Mouse (Mus musculus) liver, embryonic 14.5 days (tissue): Measurements from ENCODE around the gene Tcf25. TPM values are rescaled to one million over a fixed set of nuclear protein-coding genes. Genes with fewer than 3 reads are reported as not detected.

Experiments used
- ATAC-seq: fragments of 200-750 bp; cut with Nextera tagmentation; 2 replicates; pipeline ENCODE4 v1.8.0; 2017; ENCODE audit warnings: moderate number of reproducible peaks, mild to moderate bottlenecking, moderate library complexity; ENCODE audit not compliant: insufficient read depth
- DNase-seq, 3 experiments: peaks; one replicate each; pipeline ENCODE4 v3.0.0-alpha.2; 2012 to 2013; ENCODE audit warnings: low read depth in 3 of 3, low spot score in 3 of 3
- H3K27ac ChIP-seq: fragments of 300-500 bp; sonication (generic); 2 replicates; pipeline ENCODE4 v1.5.1; 2014; ENCODE audit warnings: moderate library complexity, mild to moderate bottlenecking, control low read depth, inconsistent platforms
- H3K27me3 ChIP-seq: fragments of 300-500 bp; sonication (generic); 2 replicates; pipeline ENCODE4 v1.6.1; 2014; ENCODE audit warnings: mild to moderate bottlenecking, low read length, moderate library complexity; ENCODE audit not compliant: control insufficient read depth, insufficient read depth
- H3K36me3 ChIP-seq: fragments of 300-500 bp; sonication (generic); replicated peaks from 2 replicates; pipeline ENCODE4 v1.6.1; 2014; ENCODE audit warnings: low read depth; ENCODE audit not compliant: control insufficient read depth, insufficient read depth
- H3K4me1 ChIP-seq, 2 experiments: fragments of 200-500 bp in 1 of 2; fragments of 300-500 bp in 1 of 2; sonication (generic) in 1 of 2; replicated peaks; 2 replicates each; pipeline ENCODE4 v1.6.1; 2012 to 2014; ENCODE audit warnings: antibody characterized with exemption in 1 of 2, inconsistent platforms in 1 of 2, low read length in 1 of 2; ENCODE audit not compliant: control insufficient read depth in 2 of 2, insufficient read depth in 2 of 2
- H3K4me2 ChIP-seq: fragments of 300-500 bp; sonication (generic); 2 replicates; pipeline ENCODE4 v1.6.1; 2014; ENCODE audit warnings: low read depth, mild to moderate bottlenecking, control low read depth, moderate library complexity
- H3K4me3 ChIP-seq, 2 experiments: fragments of 200-500 bp in 1 of 2; fragments of 300-500 bp in 1 of 2; sonication (generic) in 1 of 2; 2 replicates each; pipeline ENCODE4 v1.5.1; 2012 to 2014; ENCODE audit warnings: low read depth in 2 of 2, low read length in 2 of 2, mild to moderate bottlenecking in 2 of 2, control low read depth in 1 of 2, inconsistent platforms in 1 of 2, moderate library complexity in 1 of 2; ENCODE audit not compliant: insufficient read depth in 1 of 2
- H3K9ac ChIP-seq: fragments of 300-500 bp; sonication (generic); replicated peaks from 2 replicates; pipeline ENCODE4 v1.6.1; 2014; ENCODE audit warnings: mild to moderate bottlenecking, control low read depth, moderate library complexity
- H3K9me3 ChIP-seq: fragments of 300-500 bp; sonication (generic); 2 replicates; pipeline ENCODE4 v1.6.1; 2016; ENCODE audit warnings: low read length, mixed read lengths; ENCODE audit not compliant: control insufficient read depth
- CTCF ChIP-seq: IDR thresholded peaks from 2 replicates; pipeline ENCODE4 v1.5.1; 2016; ENCODE audit warnings: antibody characterized with exemption, low read depth, control low read depth
- EP300 ChIP-seq: IDR thresholded peaks from 2 replicates; pipeline ENCODE4 v1.6.1; 2016; ENCODE audit warnings: antibody characterized with exemption, low read depth
- WGBS: fragments of 180-500 bp; shearing (Covaris S2); extraction: QIAGEN DNeasy Blood & Tissue Kit; methylation state at CpG from one replicate; pipeline ENCODE4 v1.1.7; 2014; ENCODE audit not compliant: insufficient replicate concordance; 5-methylcytosine and 5-hydroxymethylcytosine counted together
- polyA plus RNA-seq, 2 experiments: library from polyadenylated mRNA; depleted of rRNA in 1 of 2; stranded (reverse) in 1 of 2; unstranded in 1 of 2; fragments of >200 nt; fragmentation: Nextera tagmentation in 1 of 2; extraction: Ambion mirVana in 1 of 2; gene quantifications; 2 replicates each; pipeline versions ENCODE4 v1.2.1 to v1.2.3; 2012 to 2014

Gene Tcf25
- polyA plus RNA-seq, 2 experiments = 45.6 to 53.1 TPM

DNA sequence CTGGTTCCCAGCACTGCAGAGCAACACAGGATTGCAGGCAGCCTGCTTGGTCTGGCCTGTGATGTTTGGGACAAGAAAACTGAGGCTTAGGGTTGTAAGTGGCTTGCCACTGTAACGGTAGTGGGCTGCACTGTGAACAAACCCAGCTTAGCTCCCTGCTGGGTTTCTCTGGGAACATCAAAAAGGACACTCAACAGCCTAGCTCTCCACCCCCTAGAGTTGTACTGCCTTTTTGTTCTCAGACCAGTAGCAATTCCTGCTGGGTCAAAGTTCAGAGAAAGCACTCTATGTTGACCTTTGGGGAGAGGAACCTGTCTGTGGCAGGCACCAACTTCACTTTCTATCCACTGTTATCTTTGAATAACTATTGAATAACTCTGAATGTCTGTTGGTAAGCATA lies 39.1 kb upstream of the Tcf25 start:
- H3K27ac ChIP-seq = no peak overlapping the region
- H3K9ac ChIP-seq = no peak overlapping the region
- no peaks in the 10 kb centered on the region for H3K27me3 ChIP-seq
- 28% methylated on average over 1 of the region's 1 CpGs for WGBS
- no peaks in the 10 kb centered on the region for H3K9me3 ChIP-seq
- DNase-seq (no peak), ATAC-seq (no peak)
- H3K36me3 ChIP-seq = no peaks in the 10 kb centered on the region
- H3K4me2 ChIP-seq = peak overlapping the region; percentile 76
- peaks cover 12 to 24% of the 10 kb centered on the region in 2 experiments; a peak in 3 of 4 replicates for H3K4me1 ChIP-seq
- no peak overlapping the region; a peak in 1 of 4 replicates for H3K4me3 ChIP-seq
- TF ChIP-seq CTCF (no peak), EP300 (no peak)

DNA sequence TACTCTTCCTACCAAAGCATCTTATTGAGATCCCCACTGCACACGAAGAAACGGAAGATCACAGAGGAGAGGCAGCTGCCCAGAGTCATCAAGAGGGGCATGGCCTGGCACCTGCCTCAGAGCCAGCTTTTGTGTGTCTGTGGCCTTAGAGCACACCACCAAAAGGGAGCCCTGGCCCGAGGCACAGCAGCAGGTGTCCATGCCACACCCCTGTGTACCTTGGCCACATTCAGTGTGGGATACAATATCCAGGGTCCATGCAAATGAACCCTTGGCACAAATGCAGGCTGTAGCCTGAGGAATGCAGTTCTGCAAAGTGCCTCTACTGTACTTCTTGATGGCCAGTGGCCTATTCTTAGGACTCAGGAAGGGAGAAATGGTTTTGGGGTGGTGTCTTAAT lies 36.1 kb upstream of the Tcf25 start:
- H3K4me3 ChIP-seq = no peak overlapping the region
- H3K27me3 ChIP-seq = no peaks in the 10 kb centered on the region
- TF ChIP-seq EP300 (no peak), CTCF (no peak)
- DNase-seq (no peak), ATAC-seq (no peak)
- H3K27ac ChIP-seq = no peak overlapping the region
- H3K4me1 ChIP-seq = peaks cover 7 to 8% of the 10 kb centered on the region in 2 experiments; a peak in 2 of 4 replicates
- no peaks in the 10 kb centered on the region for H3K9me3 ChIP-seq
- H3K9ac ChIP-seq = no peak overlapping the region
- 68% methylated on average over 3 of the region's 3 CpGs for WGBS
- H3K36me3 ChIP-seq = no peaks in the 10 kb centered on the region
- no peak overlapping the region for H3K4me2 ChIP-seq

DNA sequence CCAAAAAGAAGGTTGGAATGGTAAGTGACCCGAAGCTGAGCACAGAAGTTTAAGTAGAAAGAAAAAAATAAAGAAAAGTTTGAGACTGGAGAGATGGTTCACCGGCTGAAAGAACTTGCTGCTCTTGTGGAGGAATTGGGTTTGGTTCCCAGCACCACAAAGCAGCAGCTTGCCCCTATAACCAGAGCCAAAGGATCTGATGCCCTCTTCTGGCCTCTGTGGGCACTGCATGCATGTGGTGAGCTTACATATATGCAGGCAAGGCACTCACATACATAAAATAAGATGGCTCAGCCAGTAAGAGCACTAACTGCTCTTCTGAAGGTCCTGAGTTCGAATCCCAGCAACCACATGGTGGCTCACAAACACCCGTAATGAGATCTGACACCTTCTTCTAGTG lies 33.5 kb upstream of the Tcf25 start:
- TF ChIP-seq CTCF (peak; percentile 68), EP300 (no peak)

DNA sequence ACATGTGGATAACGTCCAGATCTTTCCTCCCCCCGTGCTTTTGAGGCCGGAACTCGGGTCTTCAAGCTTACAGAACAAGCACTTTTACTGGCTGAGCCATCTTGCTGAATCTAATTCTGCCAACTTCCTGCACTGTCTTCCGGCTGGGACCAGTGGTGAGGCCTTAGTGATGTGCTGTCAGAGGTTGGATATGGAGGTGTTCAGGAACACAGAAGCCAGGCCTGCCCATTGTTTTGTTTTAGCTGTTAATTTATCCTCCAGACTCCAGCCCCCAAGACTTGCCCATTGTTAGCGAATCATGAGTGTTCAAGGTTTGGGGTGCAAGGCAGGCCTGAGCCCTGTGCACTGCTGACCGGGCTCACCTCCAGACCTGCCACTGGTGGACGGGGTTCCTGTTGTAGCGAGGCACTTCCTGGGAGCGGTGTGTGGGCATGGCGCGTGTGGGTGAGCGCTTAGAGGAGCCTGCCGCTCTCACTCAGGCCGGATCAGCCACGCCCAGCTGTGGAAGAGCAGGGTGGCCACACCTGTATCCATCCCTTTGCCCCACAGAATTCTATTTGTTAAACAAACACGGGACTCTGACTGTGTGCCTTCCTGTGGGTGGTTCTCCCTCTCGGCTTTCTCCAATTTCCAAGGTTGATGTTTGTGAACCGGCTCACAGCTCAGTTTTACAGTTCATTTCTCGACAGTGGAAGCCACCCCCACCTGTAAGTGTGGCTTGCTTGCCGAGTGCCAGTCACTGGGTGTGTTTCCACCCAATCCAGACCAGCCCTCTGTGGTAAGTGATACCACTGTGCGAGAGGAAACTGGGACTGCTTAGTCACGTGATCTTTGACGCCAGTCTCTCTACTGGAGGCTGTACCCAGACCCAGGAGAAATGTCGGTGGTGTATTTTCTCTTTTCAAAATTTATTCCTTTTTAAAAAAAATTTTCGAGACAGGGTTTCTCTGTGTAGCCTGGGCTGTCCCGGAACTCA lies 32.2 kb upstream of the Tcf25 start:
- H3K27ac ChIP-seq = no peak overlapping the region
- whole genome bisulfite sequencing = 53% methylated on average over 27 of the region's 27 CpGs

More for the DNA sequence above, 33.5 kb upstream of the Tcf25 start:
- Histone ChIP-seq H3K4me3 (no peak overlapping the region), H3K9me3 (no peaks in the 10 kb centered on the region), H3K27me3 (no peaks in the 10 kb centered on the region), H3K9ac (no peak overlapping the region), H3K36me3 (no peaks in the 10 kb centered on the region), H3K4me2 (no peak overlapping the region), H3K27ac (no peak overlapping the region), H3K4me1 (peaks cover 0 to 6% of the 10 kb centered on the region in 2 experiments; a peak in 2 of 4 replicates)
- 81% methylated on average over 4 of the region's 4 CpGs for WGBS
- no peak for ATAC-seq
- no peak for DNase-seq

DNA sequence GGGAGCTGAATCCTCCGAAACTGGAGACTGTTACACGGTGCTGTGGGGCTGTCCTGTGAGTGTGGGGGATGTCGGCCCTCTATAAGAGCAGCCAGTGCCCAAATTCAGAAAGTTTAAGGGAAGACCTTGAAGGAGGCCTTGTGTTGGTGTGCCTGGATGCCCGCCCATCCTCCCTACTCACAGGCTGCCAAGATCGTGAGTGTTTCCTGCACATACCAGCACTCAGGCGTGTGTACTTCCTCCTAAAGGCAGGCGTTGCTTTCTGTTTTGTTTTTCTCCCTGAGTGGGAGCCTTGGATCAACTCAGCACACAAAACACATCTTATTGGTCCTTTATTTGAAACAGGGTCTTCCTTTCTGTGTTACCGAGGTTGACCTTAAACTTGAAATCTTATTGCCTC lies 31.3 kb upstream of the Tcf25 start:
- H3K27ac ChIP-seq = no peak overlapping the region
- H3K4me1 ChIP-seq = peaks cover 0 to 6% of the 10 kb centered on the region in 2 experiments; a peak in 2 of 4 replicates
- no peak overlapping the region for H3K4me3 ChIP-seq
- no peaks in the 10 kb centered on the region for H3K36me3 ChIP-seq
- TF ChIP-seq EP300 (no peak), CTCF (no peak)
- H3K9ac ChIP-seq = no peak overlapping the region
- ATAC-seq (no peak), DNase-seq (no peak)
- 52% methylated on average over 8 of the region's 8 CpGs for WGBS
- H3K9me3 ChIP-seq = no peaks in the 10 kb centered on the region
- no peak overlapping the region for H3K4me2 ChIP-seq
- H3K27me3 ChIP-seq = no peaks in the 10 kb centered on the region

More for the DNA sequence above, 32.2 kb upstream of the Tcf25 start:
- Histone ChIP-seq H3K4me2 (0 out of 2 replicates have a peak overlapping the region, but pooled peaks have one; percentile 4), H3K9me3 (no peaks in the 10 kb centered on the region), H3K4me1 (peaks cover 0 to 6% of the 10 kb centered on the region in 2 experiments; a peak in 2 of 4 replicates), H3K9ac (no peak overlapping the region), H3K4me3 (no peak overlapping the region), H3K27me3 (no peaks in the 10 kb centered on the region), H3K36me3 (no peaks in the 10 kb centered on the region)
- TF ChIP-seq EP300 (no peak), CTCF (no peak)
- DNase-seq = no peak
- peak; percentile 62 for ATAC-seq
